Mouse (Mus musculus) thymus, postnatal 0 days (tissue): ENCODE measurements around the gene Aqp9. TPM values are rescaled to one million over a fixed set of nuclear protein-coding genes. Genes with fewer than 3 reads are reported as not detected.

Source experiments
- DNase-seq: peaks from one replicate; pipeline ENCODE4 v3.0.0-alpha.2; 2015; ENCODE audit warnings: low spot score
- polyA plus RNA-seq: library from polyadenylated mRNA; unstranded; fragments of >200 nt; fragmentation: Nextera tagmentation; extraction: Ambion mirVana; gene quantifications from 2 replicates; pipeline ENCODE4 v1.2.1, GENCODE M21; 2015

The Aqp9 gene
- polyA plus RNA-seq: 1.2 and 1.3 TPM in 2 replicates

DNA sequence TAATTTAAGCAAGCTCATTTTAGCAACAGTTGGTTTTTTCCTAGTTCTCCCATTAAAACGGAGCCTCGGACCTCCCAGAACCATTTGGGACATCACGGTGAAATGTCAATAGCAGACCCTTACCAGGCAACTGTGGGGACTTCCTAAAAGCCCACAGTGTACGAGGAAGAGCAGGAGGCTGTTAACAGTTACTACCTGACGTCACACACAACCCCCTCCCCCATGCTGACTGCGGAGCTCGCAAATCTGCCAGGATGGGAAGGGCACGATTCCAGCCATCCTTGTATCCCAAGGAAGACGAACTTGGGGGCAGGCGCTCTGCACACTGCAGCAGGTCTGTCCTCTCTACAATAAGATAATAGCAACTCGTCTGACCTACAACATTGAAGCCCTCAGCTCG is at the start of gene Aqp9:
Aqp9 (minus strand) TSS at position 172 of the 400 bp plus-strand sequence.
- no peak for DNase-seq

DNA sequence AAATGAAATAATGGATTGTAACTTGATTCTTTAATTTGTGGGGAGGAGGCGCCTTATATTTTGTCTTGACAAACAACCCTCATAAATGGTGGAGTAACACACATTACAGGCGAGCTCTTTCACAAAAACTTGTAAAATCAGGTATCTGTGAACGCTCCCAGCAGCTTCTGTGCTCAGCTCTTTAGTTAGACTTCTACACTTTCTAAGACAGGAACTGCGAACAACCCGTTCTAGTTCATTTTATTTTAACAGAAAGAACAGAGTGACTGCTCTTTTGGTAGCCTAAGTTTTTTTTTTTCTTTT is 49.3 kb upstream of the Aqp9 start:
- DNase-seq: no peak

DNA sequence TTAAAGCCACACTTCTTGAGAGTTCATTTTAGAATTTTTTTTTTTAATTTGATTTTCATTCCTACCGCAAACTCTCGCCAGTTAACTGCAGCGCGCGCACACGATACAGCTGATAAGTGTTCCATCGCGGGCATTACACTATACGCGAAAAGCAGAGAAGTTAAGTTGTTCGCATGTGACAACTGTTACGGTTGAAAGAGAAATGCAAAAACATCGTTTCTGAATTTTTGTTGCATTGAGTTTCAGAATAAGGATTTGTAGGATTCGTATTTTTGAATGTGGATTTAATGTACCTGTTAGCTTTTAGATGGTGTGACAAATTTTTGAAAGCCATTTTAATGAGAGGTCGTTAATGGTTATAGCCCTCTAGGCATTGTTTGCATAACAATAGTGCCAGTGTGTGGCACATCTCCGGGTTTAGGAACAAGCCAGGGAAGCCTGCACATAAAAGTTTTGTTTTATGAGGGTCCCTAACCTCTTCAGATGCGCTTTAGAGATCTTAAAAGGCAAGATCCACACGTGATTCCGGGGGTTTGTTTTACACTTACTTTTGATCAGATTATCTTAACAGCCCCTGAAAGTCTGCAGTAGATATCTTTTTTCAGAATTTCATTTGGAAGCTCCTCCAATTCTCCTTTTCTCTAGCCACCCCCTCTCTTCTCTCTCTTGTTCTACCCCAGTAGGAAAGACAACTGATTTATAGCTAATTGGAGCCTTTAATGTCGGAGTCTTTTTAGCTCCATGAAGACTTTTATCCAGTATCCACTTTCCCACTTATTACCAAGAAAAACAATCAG is 48.7 kb upstream of the Aqp9 start:
- DNase-seq: no peak

DNA sequence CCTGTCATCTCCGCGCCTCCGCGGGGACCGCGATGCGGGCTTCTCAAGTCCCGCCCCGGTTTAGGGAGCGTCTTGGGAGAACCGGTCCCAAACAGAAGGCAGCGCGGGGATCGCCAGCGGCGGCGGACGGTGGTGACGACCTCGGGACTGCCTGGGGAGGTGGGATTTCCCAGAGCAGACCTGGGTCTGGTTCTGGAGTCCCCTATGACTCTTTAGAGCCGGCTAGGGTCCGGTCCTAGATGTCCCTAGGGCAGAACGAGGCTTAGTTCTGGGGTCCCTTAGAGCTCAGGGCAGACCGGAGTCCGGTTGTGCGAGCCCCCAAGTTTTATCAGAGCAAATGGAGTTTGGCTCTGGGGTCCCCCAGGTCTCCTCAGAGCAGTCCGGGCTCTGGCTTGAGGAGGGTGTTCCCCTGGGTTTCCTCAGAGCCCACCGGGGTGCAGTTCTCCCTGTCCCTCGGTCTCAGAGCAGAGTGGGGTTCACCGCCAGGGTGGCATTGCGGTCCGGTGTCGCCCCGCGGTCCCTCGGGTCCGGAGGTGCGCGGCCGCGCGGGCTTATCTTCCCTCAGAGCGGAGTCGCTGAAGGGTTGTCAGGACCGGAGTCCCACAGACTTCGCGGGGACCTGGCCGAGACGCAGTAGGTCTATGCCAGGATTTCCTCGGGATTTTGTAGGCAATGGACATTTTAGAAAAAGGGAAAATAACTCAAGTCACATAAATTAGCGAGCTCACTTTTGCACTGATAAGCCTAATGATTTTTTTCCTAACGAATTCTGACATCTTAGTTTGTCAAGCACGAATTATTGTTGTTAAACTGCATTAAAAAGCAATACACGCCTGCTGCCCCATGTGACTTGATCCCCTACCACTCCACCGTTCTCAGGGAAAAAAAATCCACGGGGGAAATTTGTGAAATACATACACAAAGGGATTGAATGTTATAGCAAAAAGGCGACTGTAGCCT is 47.8 kb upstream of the Aqp9 start:
- no peak for DNase-seq

DNA sequence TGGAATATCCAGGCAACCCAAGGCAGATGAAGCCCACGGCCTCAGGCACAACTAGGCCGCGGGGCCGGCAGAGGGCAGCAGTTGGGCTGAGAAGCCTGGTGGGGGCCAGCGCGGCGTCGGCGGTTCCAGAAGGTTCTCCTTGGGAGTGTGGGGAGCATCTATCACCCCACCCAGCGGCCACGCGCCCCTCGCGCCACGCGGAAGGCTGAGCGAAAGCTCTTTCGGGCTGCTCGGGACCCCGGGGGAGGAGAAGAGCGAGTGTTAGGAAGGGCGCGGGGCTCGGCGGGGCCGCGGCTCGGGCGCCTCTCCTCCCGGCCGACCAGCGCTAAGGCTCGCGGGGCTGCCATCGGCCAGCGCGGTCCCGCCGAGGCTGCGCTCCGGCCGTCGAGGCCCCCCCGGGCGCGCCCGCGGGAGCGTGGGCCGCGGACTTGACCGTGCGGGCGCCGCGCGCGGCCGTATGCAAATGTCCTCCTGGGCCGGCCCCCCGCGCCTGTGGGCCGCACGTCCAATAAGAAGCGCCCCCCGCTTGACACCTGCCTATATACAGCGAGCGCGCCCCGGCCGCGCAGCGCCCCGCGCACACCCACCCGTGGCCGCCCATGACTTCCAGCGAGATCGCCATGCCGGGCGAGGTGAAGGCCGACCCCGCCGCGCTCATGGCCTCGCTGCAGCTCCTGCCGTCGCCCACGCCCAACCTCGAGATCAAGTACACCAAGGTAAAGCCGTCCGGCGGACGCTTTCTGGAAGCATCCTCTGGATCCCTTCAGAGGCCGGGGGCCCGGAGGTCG is 47.0 kb upstream of the Aqp9 start, which contains the start of gene Aldh1a2:
Aldh1a2 (plus strand) TSS at position 542 of the 788 bp plus-strand sequence.
- peak; percentile 25 for DNase-seq

DNA sequence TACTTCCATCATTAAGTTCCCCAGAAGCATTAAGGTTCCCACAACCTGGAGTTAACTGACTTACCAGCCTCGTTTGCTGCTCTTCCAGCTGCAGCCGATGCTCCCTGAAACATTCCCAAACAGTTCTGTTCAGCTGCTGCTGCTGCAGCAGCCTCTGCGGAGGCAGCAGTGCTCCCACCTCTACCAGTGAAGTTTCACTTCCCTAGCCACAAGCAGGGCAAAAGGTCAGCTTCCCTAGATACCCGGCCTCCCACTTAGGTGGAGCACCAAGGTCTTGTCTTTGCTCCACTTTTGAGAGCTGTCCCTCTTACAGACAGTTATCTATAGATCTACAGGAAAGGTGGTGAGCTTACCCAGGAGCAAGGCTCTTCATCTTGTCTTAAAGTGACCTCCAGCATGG is 45.2 kb upstream of the Aqp9 start:
- DNase-seq: no peak

DNA sequence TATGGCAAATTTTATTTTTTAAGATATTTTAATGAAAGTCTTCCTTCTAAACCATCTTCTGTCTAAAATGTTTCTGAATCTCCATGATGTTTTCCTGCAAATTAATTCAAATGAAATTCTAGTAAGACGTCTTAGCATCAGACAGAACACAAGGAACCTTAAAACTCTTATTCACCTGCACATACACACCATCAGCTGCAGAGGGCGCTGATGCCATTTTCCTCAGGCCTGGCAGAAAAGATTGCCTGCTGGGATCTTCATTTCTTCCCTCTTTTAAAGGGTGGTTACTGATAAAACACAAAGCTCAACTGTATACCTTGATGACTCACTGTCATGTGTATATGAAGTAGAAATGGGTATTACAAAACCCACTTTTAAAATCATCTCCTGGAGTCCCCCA is 42.4 kb upstream of the Aqp9 start:
- DNase-seq: no peak

DNA sequence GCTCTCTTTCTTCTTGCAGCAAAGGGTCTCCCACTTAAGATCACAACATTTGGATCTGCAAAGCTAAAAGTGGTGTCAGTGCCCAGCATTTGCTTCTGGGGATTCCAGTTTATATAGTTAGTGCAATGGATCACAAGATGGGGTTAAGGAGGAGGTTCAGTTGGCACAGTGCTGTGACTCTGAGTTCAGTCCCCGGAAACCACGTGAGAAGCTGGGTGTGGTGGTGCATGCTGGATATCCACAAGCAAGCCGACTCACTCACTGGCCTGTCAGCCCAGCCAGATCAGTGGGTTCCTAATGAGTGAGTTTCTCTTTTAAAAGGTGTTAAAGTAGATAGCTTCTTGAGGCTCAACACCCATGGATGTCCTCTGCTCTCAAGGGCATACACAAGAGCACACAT is 40.8 kb upstream of the Aqp9 start:
- DNase-seq: no peak

DNA sequence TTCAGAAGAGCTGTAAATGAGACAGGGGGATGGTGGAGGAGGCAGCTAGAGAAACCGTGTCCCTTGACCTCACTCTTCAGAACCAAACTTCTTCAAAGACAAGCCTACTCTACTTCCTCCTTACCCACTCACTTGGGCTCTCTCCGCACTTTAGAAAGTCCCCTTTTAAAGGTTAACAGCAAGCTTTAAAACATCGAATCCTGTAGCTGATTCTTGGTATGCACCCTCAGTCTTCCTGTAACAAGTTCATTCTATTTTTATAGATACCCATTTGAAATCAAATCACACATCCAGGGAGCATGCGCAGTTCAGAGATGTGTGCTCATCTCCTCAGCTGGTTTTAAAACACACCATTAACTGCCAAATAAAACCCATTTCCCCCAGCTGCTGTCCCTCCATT is 33.8 kb upstream of the Aqp9 start:
- no peak for DNase-seq

DNA sequence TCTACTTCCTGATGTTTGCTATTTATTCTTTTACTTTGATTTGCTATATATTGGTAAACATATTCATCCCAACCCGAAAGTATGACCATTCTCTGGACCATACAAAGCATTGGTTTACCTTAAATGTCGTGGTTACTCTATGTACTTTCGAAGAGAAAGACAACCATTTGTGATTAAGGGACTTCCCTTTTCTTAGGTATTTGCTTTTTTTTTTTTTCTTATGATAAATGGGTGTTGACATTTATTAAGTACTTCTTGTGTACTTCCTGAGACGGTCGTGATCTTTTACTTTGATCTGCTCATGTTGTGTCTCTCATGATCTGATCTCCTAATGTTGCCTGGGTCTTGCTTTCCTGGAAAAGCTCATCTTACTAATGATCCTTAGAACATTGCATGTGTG is 30.3 kb upstream of the Aqp9 start:
- DNase-seq: no peak

DNA sequence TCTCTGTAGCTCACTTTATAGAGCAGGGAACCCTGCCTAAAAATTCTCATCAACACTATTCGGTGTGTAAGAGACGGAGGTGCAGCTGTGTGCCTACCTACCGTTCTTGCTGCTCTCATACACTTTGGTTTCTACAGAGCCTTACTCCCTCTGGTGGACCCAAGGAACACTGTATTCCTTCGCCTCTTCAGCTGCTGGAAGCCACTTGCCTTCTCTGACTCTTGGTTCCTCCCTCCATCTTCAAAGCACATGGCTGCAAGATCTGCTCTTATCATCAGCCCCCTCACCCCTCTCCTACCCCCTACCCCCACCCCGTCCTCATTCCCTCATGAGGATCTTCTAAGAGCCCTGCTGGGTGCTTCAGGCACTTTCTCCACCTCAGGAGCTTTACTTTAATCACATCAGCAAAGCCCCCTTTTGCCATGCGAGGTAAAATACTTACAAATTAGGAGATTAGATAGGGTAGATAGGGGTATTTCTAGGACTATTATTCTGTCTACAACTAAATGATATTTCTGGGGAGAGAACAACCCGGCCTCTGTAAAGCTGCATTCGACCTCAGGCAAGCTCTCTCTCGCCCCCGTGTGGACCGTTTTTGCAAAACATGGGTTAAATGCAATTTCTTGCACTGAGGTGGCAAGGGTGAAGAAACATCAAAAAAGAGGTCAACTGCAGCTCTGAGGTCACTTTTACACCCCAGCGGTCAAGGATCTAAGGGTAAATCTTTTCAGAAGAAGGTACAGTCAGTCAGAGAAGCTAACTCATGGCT is 20.3 kb upstream of the Aqp9 start:
- peak; percentile 63 for DNase-seq

DNA sequence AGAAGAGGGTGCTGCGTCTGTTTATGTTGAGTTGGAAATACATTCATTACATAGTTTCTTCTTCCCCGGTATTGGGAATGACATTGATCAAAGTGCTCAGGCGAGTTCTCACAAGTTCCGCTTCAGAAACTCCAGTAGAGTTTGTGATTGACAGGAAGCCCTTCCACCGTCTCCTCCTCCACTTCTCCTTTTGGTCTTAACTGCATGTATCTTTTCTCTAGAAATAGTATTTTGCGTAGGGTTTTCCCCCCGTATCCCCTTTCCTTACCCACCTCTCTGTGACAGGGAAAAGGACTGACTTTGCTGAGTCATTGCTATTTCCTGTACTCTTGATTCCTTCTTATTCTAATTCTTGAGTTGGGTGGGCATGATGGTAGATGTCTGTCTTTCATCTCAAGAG is 18.9 kb upstream of the Aqp9 start:
- no peak for DNase-seq

DNA sequence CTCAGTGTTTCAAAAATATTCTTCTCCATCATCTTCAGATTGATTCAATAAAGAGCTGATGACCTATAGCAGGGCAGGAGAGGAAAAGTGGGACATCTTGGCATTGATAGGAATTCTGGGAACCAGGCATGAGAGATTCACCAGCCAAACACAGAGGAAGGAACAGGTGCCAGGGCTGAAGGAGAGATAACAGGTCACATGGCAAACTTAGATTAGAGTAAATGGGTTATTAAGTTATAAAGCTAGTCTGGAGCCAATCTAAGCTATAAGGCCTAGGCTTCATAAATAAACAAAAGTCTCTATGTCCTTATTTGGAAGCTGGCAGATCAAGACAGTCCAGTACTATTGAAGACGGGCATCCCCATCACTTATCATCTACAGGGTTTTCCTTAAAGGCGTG is 17.3 kb upstream of the Aqp9 start:
- no peak for DNase-seq

DNA sequence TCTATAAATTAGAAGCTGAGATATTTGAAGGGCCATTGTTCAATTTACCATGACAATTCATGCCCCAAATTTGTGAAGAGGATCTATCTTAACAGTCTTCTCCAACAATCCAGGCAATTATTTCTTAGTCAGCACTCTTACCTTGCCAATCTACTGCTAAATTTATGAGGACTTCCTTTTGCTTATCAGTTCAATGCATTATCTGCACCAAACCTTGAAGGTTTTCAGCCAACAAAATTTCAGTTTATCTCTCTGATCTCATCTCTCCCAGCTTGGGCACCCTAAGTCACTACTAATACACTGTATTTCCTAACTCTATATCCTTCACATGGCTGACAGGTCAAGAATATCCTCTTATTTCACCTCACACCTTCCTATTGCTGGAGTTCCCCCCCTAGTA is 16.8 kb upstream of the Aqp9 start:
- no peak for DNase-seq

DNA sequence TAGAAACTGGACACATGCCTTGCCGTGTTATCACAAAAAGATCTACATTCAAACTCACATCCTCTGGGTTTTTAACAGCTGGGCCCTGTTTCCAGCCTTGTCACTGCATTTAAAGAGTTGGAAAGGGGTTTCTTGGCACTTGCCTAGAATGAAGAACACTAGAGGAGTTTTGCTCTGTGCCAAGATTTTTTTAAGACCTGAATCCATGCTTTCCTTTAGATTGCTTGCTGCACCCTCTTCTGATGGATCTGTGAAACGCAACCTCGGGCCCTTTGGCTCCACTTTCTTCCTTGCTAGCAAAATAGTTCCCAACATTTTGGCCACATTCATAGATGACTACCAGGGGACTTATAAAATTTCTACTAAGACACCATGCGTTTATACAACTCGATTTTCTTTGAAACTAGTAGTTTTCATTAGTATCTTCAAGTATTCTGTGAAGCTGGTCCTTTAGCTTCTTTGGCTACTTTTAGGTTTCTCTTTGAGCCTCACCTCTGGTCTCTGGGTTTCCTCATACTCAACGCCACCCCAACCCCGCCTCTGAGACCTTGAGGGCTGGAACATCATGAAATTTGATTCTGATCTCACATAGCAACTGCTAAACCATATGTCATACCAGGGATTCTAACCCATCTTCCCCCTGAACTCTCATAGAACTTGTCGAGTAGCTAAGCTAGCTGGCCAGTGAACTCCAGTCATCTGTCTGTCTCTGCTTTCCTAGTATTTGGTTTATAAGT is 11.7 kb upstream of the Aqp9 start:
- no peak for DNase-seq

DNA sequence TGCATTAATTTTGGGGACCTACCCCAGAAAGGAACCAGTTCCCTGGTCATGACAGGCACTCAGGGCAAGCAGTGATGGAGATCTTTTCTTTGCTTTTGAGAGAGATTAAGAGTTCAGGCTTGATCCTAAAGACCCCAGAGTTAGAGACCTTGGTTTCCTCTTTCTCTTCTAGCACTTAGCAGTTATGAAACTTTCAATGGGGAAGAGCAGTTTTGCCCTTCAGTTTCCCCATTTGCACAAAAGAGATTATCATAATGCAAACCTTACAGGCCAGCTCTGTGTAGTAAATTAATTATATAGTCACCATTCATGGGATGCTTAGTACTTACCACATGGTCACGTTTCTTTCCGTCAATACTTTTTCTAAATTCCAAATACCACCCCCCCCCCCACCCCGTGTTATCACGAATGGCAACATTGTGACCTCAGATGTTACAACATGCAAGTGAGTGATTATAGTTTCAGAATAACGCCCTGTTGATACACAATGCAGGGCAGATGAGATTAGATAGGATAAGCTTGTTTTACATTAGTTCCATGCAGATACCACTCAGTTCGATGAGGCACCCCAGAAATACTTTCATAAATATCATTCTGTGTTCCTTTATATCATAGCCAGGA is 10.9 kb upstream of the Aqp9 start:
- no peak for DNase-seq

DNA sequence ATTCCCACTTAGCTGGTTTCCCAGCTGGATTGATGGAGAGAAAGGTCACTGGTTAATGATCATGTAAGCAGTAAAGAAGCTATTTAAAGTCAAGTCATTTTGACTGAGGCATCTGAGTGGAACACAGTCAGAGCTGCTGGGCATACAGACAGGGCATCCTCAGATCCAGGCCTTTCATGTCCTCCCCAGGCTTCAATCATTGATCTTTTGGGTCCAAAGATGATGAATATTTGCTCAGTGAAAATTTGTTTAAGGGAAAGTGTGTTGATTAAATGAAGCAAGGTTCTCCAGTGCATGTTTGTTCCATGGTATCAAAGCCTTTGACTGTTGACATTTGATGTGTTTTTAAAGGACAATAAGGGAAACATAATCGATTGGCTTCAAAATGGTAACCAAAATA is 7.2 kb upstream of the Aqp9 start:
- DNase-seq: no peak

DNA sequence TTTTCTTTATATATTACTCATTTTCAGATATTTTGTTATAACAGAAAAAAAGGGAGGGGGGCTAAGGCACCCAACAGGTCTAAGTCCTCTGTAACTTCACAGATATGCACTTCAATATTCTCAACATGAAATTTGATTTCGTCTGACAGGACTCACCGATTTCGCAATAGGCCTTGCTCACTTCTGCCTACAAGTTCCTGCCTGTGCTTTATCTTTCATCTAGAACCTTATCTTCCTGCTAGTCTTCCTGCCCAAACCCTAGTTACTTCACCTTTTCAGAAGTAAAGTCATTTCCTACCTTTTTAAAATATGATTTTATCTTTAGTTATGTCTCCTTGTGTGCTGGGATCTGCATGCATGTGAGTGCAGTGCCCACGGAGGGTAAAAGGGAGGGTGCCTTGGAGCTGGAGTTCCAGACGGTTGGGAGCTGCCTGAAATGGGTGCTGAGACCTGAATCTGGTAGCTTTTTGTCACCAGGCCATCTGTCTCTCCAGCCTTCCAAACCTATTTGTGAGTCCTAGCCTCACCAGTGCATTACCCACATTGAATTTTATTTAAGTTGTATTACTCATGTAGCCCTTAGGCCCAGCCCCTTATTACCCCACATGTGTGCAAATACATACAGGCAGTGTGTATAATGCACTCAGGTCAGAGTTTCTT is 6.0 kb upstream of the Aqp9 start:
- DNase-seq: no peak

DNA sequence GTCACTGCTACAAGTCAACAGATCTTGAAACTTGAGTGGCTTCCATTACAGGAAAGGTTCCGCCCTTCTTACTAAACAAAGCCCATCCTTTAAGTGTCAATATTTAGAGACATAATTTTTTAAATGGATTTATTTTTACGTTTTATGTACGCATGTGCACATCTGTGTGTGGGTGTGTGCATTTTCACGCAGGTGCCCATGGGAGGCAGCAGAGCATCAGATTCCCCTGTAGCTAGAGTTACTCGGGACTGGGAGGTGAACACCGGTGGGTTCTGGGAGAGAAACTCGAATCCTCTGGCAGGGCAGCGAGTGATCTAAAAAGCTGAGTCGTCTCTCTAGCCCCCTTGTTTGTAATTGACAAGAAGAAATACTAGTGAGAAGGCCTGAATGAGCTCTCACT is 5.1 kb upstream of the Aqp9 start:
- no peak for DNase-seq
